In the genomic region with DNA sequence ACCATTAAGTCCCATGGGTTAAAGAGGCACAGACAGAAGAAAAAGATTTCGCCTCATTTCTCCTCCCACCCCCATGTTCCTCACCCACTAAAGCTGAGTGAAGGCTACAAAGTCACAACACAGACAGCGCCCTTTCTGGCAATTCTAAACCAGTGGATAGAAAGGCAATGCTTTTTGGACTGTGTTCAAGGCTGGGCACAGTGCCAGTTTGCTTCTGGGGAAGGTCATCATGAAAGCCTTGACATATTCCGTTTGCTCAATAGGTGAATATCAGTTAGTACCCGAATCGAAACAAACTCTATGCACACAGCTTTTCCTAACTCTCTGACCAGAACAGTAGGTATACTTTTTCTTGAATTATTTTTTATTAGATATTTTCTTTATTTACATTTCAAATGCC, we compare ENCODE assay signal across 14 mouse cellular contexts. TPM values are rescaled to one million over a fixed set of nuclear protein-coding genes. Genes with fewer than 3 reads are reported as not detected.
DNase-seq lines count a peak whose midpoint lies in the region; ATAC-seq lines count a peak whose summit lies in the region.
"Had no signal": no experiment of that assay in that cellular context is flagged by ENCODE, and none has a peak within 500 bp of the region (broad histone marks: within the 10 kb centered on the region; RNA-seq: fewer than 3 reads in every experiment).

No protein-coding gene starts in this region.

- H3K4me1 ChIP-seq in heart, embryonic 11.5 days (ENCODE audit: control insufficient read depth, insufficient read depth, low read length) = no peaks in the 10 kb centered on the region
- H3K4me1 ChIP-seq: lung, embryonic 15.5 days had no signal

- 66% methylated on average over 5 of the region's 5 CpGs for WGBS in heart, embryonic 11.5 days (ENCODE audit: insufficient replicate concordance)

- H3K4me2 ChIP-seq in heart, embryonic 11.5 days = no peak overlapping the region
- H3K4me2 ChIP-seq: lung, embryonic 15.5 days had no signal

- H3K9ac ChIP-seq in heart, embryonic 11.5 days (ENCODE audit: low read depth, low read length) = no peak overlapping the region
- H3K9ac ChIP-seq: lung, embryonic 15.5 days had no signal

- no peak overlapping the region for H3K27ac ChIP-seq in heart, embryonic 11.5 days (ENCODE audit: low read depth, low read length)
- H3K27ac ChIP-seq: lung, embryonic 15.5 days had no signal

- no peak overlapping the region for H3K4me3 ChIP-seq in heart, embryonic 11.5 days (ENCODE audit: low read depth, low read length)
- H3K4me3 ChIP-seq: lung, embryonic 15.5 days; myocyte had no signal

- ATAC-seq in heart, embryonic 11.5 days (replicated peaks; ENCODE audit: insufficient number of reproducible peaks, low FRiP score, low TSS enrichment) = no peak
- no peak for ATAC-seq in monocyte, adult 5-6 weeks (replicated peaks; ENCODE audit: insufficient number of reproducible peaks, low FRiP score, low TSS enrichment, poor library complexity, severe bottlenecking)

- no peaks in the 10 kb centered on the region for H3K9me3 ChIP-seq in heart, embryonic 11.5 days (replicated peaks; ENCODE audit: control insufficient read depth, low read length)
- H3K9me3 ChIP-seq: lung, embryonic 15.5 days had no signal

- no peaks in the 10 kb centered on the region for H3K27me3 ChIP-seq in heart, embryonic 11.5 days (ENCODE audit: control insufficient read depth, insufficient read depth, low read length)
- H3K27me3 ChIP-seq: lung, embryonic 15.5 days had no signal

- peak; percentile 31 to 34 for DNase-seq in heart, adult 18-20 months
- peak; percentile 11 for DNase-seq in urinary bladder, postnatal 14 days (ENCODE audit: low spot score)
- DNase-seq in urinary bladder, adult 18-20 months (ENCODE audit: low spot score in 2 of 2) = no peak
- peak; percentile 68 to 69 for DNase-seq in kidney, postnatal 25 days
- DNase-seq in testis, postnatal 14 days (ENCODE audit: low spot score) = peak; percentile 77
- no peak for DNase-seq in right cerebral cortex, postnatal 4 days
- DNase-seq: cerebellum, adult 8-10 months; gastrocnemius, postnatal 14 days; right cerebral cortex, adult 18-20 months had no signal

- H3K36me3 ChIP-seq in heart, embryonic 11.5 days (ENCODE audit: control insufficient read depth, insufficient read depth, low read length) = no peaks in the 10 kb centered on the region
- H3K36me3 ChIP-seq: lung, embryonic 15.5 days had no signal

RNA-seq across cellular contexts. Expression of gene Olfr54, which starts 2.2 kb away (rescaled TPM):
- total RNA-seq in heart, adult 18-20 months (2021) = not detected
- not detected in 2 replicates for polyA plus RNA-seq in heart, embryonic 11.5 days (2014; fragmentation: Nextera tagmentation; extraction: Ambion mirVana)
- total RNA-seq in monocyte, adult 5-6 weeks (2017) = not detected in 3 replicates
- total RNA-seq: gastrocnemius, postnatal 14 days had no signal
- polyA plus RNA-seq: lung, embryonic 15.5 days; myocyte; stomach, embryonic 16.5 days had no signal

RNA-seq across cellular contexts. Expression of gene Olfr51, which starts 8.4 kb away (rescaled TPM):
- total RNA-seq in heart, adult 18-20 months (2021) = not detected
- polyA plus RNA-seq in heart, embryonic 11.5 days (2014; fragmentation: Nextera tagmentation; extraction: Ambion mirVana) = not detected in 2 replicates
- not detected in 3 replicates for total RNA-seq in monocyte, adult 5-6 weeks (2017)
- total RNA-seq: gastrocnemius, postnatal 14 days had no signal
- polyA plus RNA-seq: lung, embryonic 15.5 days; myocyte; stomach, embryonic 16.5 days had no signal

RNA-seq across cellular contexts. Expression of gene Olfr1377, which starts 30.1 kb away (rescaled TPM):
- total RNA-seq in heart, adult 18-20 months (2021) = not detected
- polyA plus RNA-seq in heart, embryonic 11.5 days (2014; fragmentation: Nextera tagmentation; extraction: Ambion mirVana) = not detected in 2 replicates
- total RNA-seq in monocyte, adult 5-6 weeks (2017) = not detected in 3 replicates
- total RNA-seq: gastrocnemius, postnatal 14 days had no signal
- polyA plus RNA-seq: lung, embryonic 15.5 days; myocyte; stomach, embryonic 16.5 days had no signal

RNA-seq across cellular contexts. Expression of gene Olfr1375, which starts 36.1 kb away (rescaled TPM):
- not detected for total RNA-seq in heart, adult 18-20 months (2021)
- not detected in 2 replicates for polyA plus RNA-seq in heart, embryonic 11.5 days (2014; fragmentation: Nextera tagmentation; extraction: Ambion mirVana)
- not detected in 3 replicates for total RNA-seq in monocyte, adult 5-6 weeks (2017)
- total RNA-seq: gastrocnemius, postnatal 14 days had no signal
- polyA plus RNA-seq: lung, embryonic 15.5 days; myocyte; stomach, embryonic 16.5 days had no signal

RNA-seq across cellular contexts. Expression of gene Olfr1378, which starts 45.5 kb away (rescaled TPM):
- total RNA-seq in heart, adult 18-20 months (2021) = not detected
- not detected in 2 replicates for polyA plus RNA-seq in heart, embryonic 11.5 days (2014; fragmentation: Nextera tagmentation; extraction: Ambion mirVana)
- 0.53 TPM in 1 of 3 replicates, not detected in the others for total RNA-seq in monocyte, adult 5-6 weeks (2017)
- total RNA-seq: gastrocnemius, postnatal 14 days had no signal
- polyA plus RNA-seq: lung, embryonic 15.5 days; myocyte; stomach, embryonic 16.5 days had no signal

Comparison
In these comparisons a context has a peak if more than half of its experiments do, and no peak if none do; other contexts are left out.
1. DNase-seq: peak in heart, adult 18-20 months (2 of 2), urinary bladder, postnatal 14 days (single experiment), kidney, postnatal 25 days (2 of 2) and testis, postnatal 14 days (single experiment); none in urinary bladder, adult 18-20 months (0 of 2) and right cerebral cortex, postnatal 4 days (single experiment).